Mouse (Mus musculus): ENCODE results near the gene Coro1c. TPM values are rescaled to one million over a fixed set of nuclear protein-coding genes. Genes with fewer than 3 reads are reported as not detected.

The Coro1c gene
- total and polyA plus RNA-seq, 3 experiments, result 77.3 to 158 (median 103) TPM

- peak; percentile 55 for DNase-seq (ENCODE audit: low read depth, low spot score)
- Histone ChIP-seq H3K79me2 (ENCODE audit: control insufficient read depth, insufficient read depth, low read length, poor library complexity) (no peaks in the 10 kb centered on the region), H3K27ac (ENCODE audit: control insufficient read depth, low read depth, low read length) (no peak overlapping the region), H3K4me1 (ENCODE audit: control insufficient read depth in 1 of 2, insufficient read depth in 2 of 2, low read length in 2 of 2) (0 out of 4 replicates have a peak, but pooled peaks cover 0 to 2% of the 10 kb centered on the region in 2 experiments), H3K27me3 (ENCODE audit: control insufficient read depth in 1 of 2, insufficient read depth in 2 of 2, low read length in 2 of 2) (no peaks in the 10 kb centered on the region), H3K9me3 (replicated peaks; ENCODE audit: insufficient read depth, low read length) (no peaks in the 10 kb centered on the region), H3K36me3 (ENCODE audit: control insufficient read depth in 1 of 2, insufficient read depth in 2 of 2, low read length in 2 of 2) (peaks cover 0 to 1% of the 10 kb centered on the region in 2 experiments; a peak in 1 of 4 replicates), H3K9ac (ENCODE audit: control insufficient read depth, low read depth, low read length, poor library complexity, severe bottlenecking) (no peak overlapping the region), H3K4me3 (ENCODE audit: control insufficient read depth in 1 of 2, insufficient read depth in 1 of 2, low read depth in 2 of 2, low read length in 2 of 2) (no peak overlapping the region)
- TF ChIP-seq CTCF (IDR thresholded peaks at IDR 0.05 in 2 of 3, conservative IDR thresholded peaks at IDR 0.05 in 1 of 3; ENCODE audit: control insufficient read depth in 1 of 3, insufficient read depth in 1 of 3, low read depth in 2 of 3, low read length in 3 of 3, poor library complexity in 1 of 3, severe bottlenecking in 1 of 3), result peak; percentile 63 to 80 (median 64)
- peak; percentile 48 for TF ChIP-seq RAD21 (IDR thresholded peaks at IDR 0.05; ENCODE audit: low read depth, low read length)
- TF ChIP-seq SMC3 (IDR thresholded peaks at IDR 0.05; ENCODE audit: low read depth, low read length), result peak; percentile 53; the same call in 1 of the 2 replicates
- no peak for TF ChIP-seq ETS1 (IDR thresholded peaks at IDR 0.05; ENCODE audit: low read depth, low read length)
Measured at GRCm38 (mm10) chr5:113844721-113845120, 63.8 kb downstream of the Coro1c start.

GRCm38 (mm10) chr5:113844106-113844505 lies 64.5 kb downstream of the Coro1c start:
- Histone ChIP-seq H3K9me3 (replicated peaks; ENCODE audit: insufficient read depth, low read length) (no peaks in the 10 kb centered on the region), H3K27me3 (ENCODE audit: control insufficient read depth in 1 of 2, insufficient read depth in 2 of 2, low read length in 2 of 2) (no peaks in the 10 kb centered on the region), H3K79me2 (ENCODE audit: control insufficient read depth, insufficient read depth, low read length, poor library complexity) (no peaks in the 10 kb centered on the region), H3K9ac (ENCODE audit: control insufficient read depth, low read depth, low read length, poor library complexity, severe bottlenecking) (no peak overlapping the region), H3K27ac (ENCODE audit: control insufficient read depth, low read depth, low read length) (no peak overlapping the region), H3K4me1 (ENCODE audit: control insufficient read depth in 1 of 2, insufficient read depth in 2 of 2, low read length in 2 of 2) (0 out of 4 replicates have a peak, but pooled peaks cover 0 to 2% of the 10 kb centered on the region in 2 experiments), H3K36me3 (ENCODE audit: control insufficient read depth in 1 of 2, insufficient read depth in 2 of 2, low read length in 2 of 2) (peaks cover 0 to under 1% of the 10 kb centered on the region in 2 experiments; a peak in 1 of 4 replicates), H3K4me3 (ENCODE audit: control insufficient read depth in 1 of 2, insufficient read depth in 1 of 2, low read depth in 2 of 2, low read length in 2 of 2) (no peak overlapping the region)
- TF ChIP-seq USF1 (IDR thresholded peaks at IDR 0.05; ENCODE audit: low read depth, low read length) (no peak), BHLHE40 (IDR thresholded peaks at IDR 0.05; ENCODE audit: borderline replicate concordance, low read depth, low read length) (no peak), USF2 (IDR thresholded peaks at IDR 0.05; ENCODE audit: borderline replicate concordance in 1 of 2, insufficient read depth in 1 of 2, low read depth in 1 of 2, low read length in 2 of 2) (no peak), UBTF (IDR thresholded peaks at IDR 0.05; ENCODE audit: borderline replicate concordance, insufficient read depth, low read depth, low read length) (no peak), JUND (IDR thresholded peaks at IDR 0.05; ENCODE audit: low read depth, low read length) (no peak), CTCF (IDR thresholded peaks at IDR 0.05 in 2 of 3, conservative IDR thresholded peaks at IDR 0.05 in 1 of 3; ENCODE audit: control insufficient read depth in 1 of 3, insufficient read depth in 1 of 3, low read depth in 2 of 3, low read length in 3 of 3, poor library complexity in 1 of 3, severe bottlenecking in 1 of 3) (no peak), ZMIZ1 (IDR thresholded peaks at IDR 0.05; ENCODE audit: low read depth, low read length) (no peak), ETS1 (IDR thresholded peaks at IDR 0.05; ENCODE audit: low read depth, low read length) (no peak), TBP (IDR thresholded peaks at IDR 0.05; ENCODE audit: low read depth, low read length) (no peak), TAL1 (IDR thresholded peaks at IDR 0.05; ENCODE audit: low read length) (no peak), POLR2AphosphoS2 (IDR thresholded peaks at IDR 0.05; ENCODE audit: low read length) (no peak), E2F4 (IDR thresholded peaks at IDR 0.05; ENCODE audit: borderline replicate concordance, low read depth, low read length) (no peak)
- no peak for DNase-seq (ENCODE audit: low read depth, low spot score)

Measured in MEL (cell line).